Mouse (Mus musculus): ENCODE results near the gene Myrfl.

DNA sequence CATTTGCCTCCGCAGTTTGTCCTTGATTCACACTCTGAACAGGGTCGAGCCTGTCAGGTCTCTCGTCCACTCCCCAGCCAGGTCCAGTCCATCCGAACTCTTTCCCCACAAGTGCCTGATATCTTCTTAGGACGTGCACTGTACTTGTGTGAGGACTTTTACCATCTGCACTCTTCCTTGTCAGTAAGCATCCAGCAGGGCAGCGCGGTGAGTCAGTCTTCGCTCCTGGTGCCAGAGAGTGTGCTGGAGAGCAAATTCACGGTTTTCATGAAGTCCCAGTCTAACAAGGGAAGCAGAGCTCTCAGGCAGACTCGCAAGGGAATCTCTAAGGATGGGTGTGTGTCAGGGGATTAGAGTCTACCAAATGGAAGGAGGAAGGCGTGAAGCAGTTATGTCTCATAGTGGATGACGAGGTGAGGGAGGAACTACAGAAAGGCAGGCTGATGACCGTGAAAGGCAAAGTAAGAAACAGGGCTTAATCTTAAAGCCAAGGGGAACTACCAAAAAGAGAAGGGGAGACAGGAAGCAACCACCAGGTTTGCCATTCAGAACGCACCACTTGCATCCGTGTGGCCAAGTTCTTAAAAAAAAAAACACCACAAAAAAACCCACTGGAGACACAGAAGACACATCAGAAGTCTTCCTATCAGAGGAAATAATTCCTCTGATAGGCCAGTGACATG is 34.9 kb upstream of the Myrfl start:
- no peak for TF ChIP-seq CTCF (IDR thresholded peaks at IDR 0.05; ENCODE audit: extremely low read depth, insufficient read depth, insufficient read length, insufficient replicate concordance)
- no peak for TF ChIP-seq POLR2A (IDR thresholded peaks at IDR 0.05; ENCODE audit: low read depth, low read length)
